Mouse (Mus musculus): Measurements from ENCODE around the gene Scyl1.

DNA sequence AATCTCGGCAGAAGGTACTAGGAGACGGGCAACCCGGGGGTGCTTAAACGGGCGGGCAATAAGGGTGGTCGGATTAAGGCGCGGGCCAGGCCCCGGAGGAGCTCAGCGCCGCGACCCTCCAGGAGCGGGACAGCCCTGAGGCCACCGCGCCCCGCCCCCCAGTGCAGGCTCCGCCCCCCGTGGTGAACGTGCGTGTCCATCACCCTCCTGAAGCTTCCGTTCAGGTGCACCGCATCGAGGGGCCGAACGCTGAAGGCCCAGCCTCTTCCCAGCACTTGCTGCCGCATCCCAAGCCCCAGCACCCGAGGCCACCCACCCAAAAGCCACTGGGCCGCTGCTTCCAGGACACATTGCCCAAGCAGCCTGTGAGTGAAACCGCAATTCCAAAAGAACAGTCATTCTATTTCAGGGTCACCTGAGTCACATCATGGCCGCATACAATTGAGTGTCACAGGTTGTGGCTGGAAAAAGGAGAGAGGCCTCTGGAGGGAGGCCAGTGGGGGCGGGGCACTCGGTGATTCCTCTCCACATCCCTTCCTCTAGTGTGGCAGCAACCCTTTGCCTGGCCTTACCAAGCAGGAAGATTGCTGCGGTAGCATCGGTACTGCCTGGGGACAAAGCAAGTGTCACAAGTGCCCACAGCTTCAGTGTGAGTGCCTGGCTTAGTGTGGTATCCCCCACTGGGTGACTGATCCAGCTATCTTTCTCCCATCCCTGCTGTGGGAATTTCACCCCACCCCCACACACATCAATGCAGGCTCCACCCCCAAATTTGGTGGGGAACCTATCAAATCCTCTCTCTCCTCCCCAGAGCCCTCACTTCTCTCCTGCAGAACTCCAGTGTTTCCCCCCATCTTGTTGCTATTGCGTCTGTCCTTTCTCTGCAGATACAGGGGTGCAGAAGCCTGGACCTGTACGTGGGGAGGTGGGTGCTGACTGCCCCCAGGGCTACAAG lies 25.2 kb downstream of the Scyl1 start:
- TF ChIP-seq CTCF (IDR thresholded peaks at IDR 0.05; ENCODE audit: extremely low read depth, insufficient read length, insufficient replicate concordance, low read depth, low read length) (no peak), POLR2A (IDR thresholded peaks at IDR 0.05; ENCODE audit: low read depth, low read length) (no peak)

All from small intestine, adult 2 months (tissue).